Mouse (Mus musculus): ENCODE results near the gene Sc5d. TPM values are rescaled to one million over a fixed set of nuclear protein-coding genes. Genes with fewer than 3 reads are reported as not detected.
A peak's percentile ranks its signal among the peaks of the same experiment; 100 is the strongest.

Gene Sc5d
- polyA plus RNA-seq, 1 experiment from 2014 or later = 106 TPM

GRCm38 (mm10) chr9:42238827-42239226 lies 25.2 kb downstream of the Sc5d start:
- H3K4me3 ChIP-seq (ENCODE audit: low read length) = no peak overlapping the region
- H3K27me3 ChIP-seq (replicated peaks; ENCODE audit: control insufficient read depth, insufficient read depth, low read length) = no peaks in the 10 kb centered on the region
- no peak overlapping the region for H3K9ac ChIP-seq (ENCODE audit: low read depth, low read length)
- WGBS = 81% methylated on average over 4 of the region's 4 CpGs
- H3K27ac ChIP-seq (ENCODE audit: low read length) = no peak overlapping the region
- H3K4me2 ChIP-seq (ENCODE audit: low read depth, low read length) = no peak overlapping the region
- H3K9me3 ChIP-seq (ENCODE audit: control insufficient read depth, low read length) = no peaks in the 10 kb centered on the region
- peaks cover 4% of the 10 kb centered on the region for H3K4me1 ChIP-seq (ENCODE audit: control insufficient read depth, insufficient read depth, low read length)
- no peak for ATAC-seq
- no peaks in the 10 kb centered on the region for H3K36me3 ChIP-seq (ENCODE audit: control insufficient read depth, insufficient read depth, low read length)

GRCm38 (mm10) chr9:42231116-42231515 lies 32.9 kb downstream of the Sc5d start:
- no peak overlapping the region for H3K9ac ChIP-seq (ENCODE audit: low read depth, low read length)
- H3K4me2 ChIP-seq (ENCODE audit: low read depth, low read length) = no peak overlapping the region
- no peaks in the 10 kb centered on the region for H3K27me3 ChIP-seq (replicated peaks; ENCODE audit: control insufficient read depth, insufficient read depth, low read length)
- no peak overlapping the region for H3K27ac ChIP-seq (ENCODE audit: low read length)
- ATAC-seq = no peak
- no peaks in the 10 kb centered on the region for H3K36me3 ChIP-seq (ENCODE audit: control insufficient read depth, insufficient read depth, low read length)
- WGBS = 43% methylated on average over 5 of the region's 5 CpGs
- 0 out of 2 replicates have a peak, but pooled peaks cover 3% of the 10 kb centered on the region for H3K4me1 ChIP-seq (ENCODE audit: control insufficient read depth, insufficient read depth, low read length)
- no peaks in the 10 kb centered on the region for H3K9me3 ChIP-seq (ENCODE audit: control insufficient read depth, low read length)
- H3K4me3 ChIP-seq (ENCODE audit: low read length) = no peak overlapping the region

GRCm38 (mm10) chr9:42230333-42230732 lies 33.7 kb downstream of the Sc5d start:
- no peak overlapping the region for H3K9ac ChIP-seq (ENCODE audit: low read depth, low read length)
- no peak overlapping the region for H3K27ac ChIP-seq (ENCODE audit: low read length)
- no peak overlapping the region for H3K4me2 ChIP-seq (ENCODE audit: low read depth, low read length)
- no peaks in the 10 kb centered on the region for H3K27me3 ChIP-seq (replicated peaks; ENCODE audit: control insufficient read depth, insufficient read depth, low read length)
- 0 out of 2 replicates have a peak, but pooled peaks cover 3% of the 10 kb centered on the region for H3K4me1 ChIP-seq (ENCODE audit: control insufficient read depth, insufficient read depth, low read length)
- H3K4me3 ChIP-seq (ENCODE audit: low read length) = no peak overlapping the region
- H3K36me3 ChIP-seq (ENCODE audit: control insufficient read depth, insufficient read depth, low read length) = no peaks in the 10 kb centered on the region
- no peak for ATAC-seq
- 74% methylated on average over 2 of the region's 2 CpGs for WGBS
- H3K9me3 ChIP-seq (ENCODE audit: control insufficient read depth, low read length) = no peaks in the 10 kb centered on the region

GRCm38 (mm10) chr9:42229465-42230110 lies 34.5 kb downstream of the Sc5d start:
- Histone ChIP-seq H3K36me3 (ENCODE audit: control insufficient read depth, insufficient read depth, low read length) (no peaks in the 10 kb centered on the region), H3K9me3 (ENCODE audit: control insufficient read depth, low read length) (no peaks in the 10 kb centered on the region), H3K27ac (ENCODE audit: low read length) (no peak overlapping the region), H3K27me3 (replicated peaks; ENCODE audit: control insufficient read depth, insufficient read depth, low read length) (no peaks in the 10 kb centered on the region), H3K4me2 (ENCODE audit: low read depth, low read length) (no peak overlapping the region), H3K4me1 (ENCODE audit: control insufficient read depth, insufficient read depth, low read length) (0 out of 2 replicates have a peak, but pooled peaks cover 3% of the 10 kb centered on the region), H3K9ac (ENCODE audit: low read depth, low read length) (no peak overlapping the region), H3K4me3 (ENCODE audit: low read length) (no peak overlapping the region)
- no peak for ATAC-seq
- WGBS = 66% methylated on average over 12 of the region's 12 CpGs

- ATAC-seq = peak; percentile 67; the same call in 1 of the 2 replicates
- H3K4me1 ChIP-seq (ENCODE audit: control insufficient read depth, insufficient read depth, low read length) = 0 out of 2 replicates have a peak, but pooled peaks cover 3% of the 10 kb centered on the region
- no peaks in the 10 kb centered on the region for H3K36me3 ChIP-seq (ENCODE audit: control insufficient read depth, insufficient read depth, low read length)
- no peak overlapping the region for H3K9ac ChIP-seq (ENCODE audit: low read depth, low read length)
- no peak overlapping the region for H3K27ac ChIP-seq (ENCODE audit: low read length)
- no peaks in the 10 kb centered on the region for H3K9me3 ChIP-seq (ENCODE audit: control insufficient read depth, low read length)
- H3K4me3 ChIP-seq (ENCODE audit: low read length) = no peak overlapping the region
- WGBS = 85% methylated on average over 1 of the region's 1 CpGs
- H3K27me3 ChIP-seq (replicated peaks; ENCODE audit: control insufficient read depth, insufficient read depth, low read length) = no peaks in the 10 kb centered on the region
- no peak overlapping the region for H3K4me2 ChIP-seq (ENCODE audit: low read depth, low read length)
Measured at GRCm38 (mm10) chr9:42227804-42228203, 36.3 kb downstream of the Sc5d start.

GRCm38 (mm10) chr9:42219001-42219660 lies 44.9 kb downstream of the Sc5d start:
- Histone ChIP-seq H3K4me3 (ENCODE audit: low read length) (no peak overlapping the region), H3K4me2 (ENCODE audit: low read depth, low read length) (no peak overlapping the region), H3K27ac (ENCODE audit: low read length) (no peak overlapping the region), H3K9me3 (ENCODE audit: control insufficient read depth, low read length) (0 out of 2 replicates have a peak, but pooled peaks cover 2% of the 10 kb centered on the region), H3K9ac (ENCODE audit: low read depth, low read length) (no peak overlapping the region), H3K4me1 (ENCODE audit: control insufficient read depth, insufficient read depth, low read length) (0 out of 2 replicates have a peak, but pooled peaks cover 6% of the 10 kb centered on the region), H3K27me3 (replicated peaks; ENCODE audit: control insufficient read depth, insufficient read depth, low read length) (no peaks in the 10 kb centered on the region), H3K36me3 (ENCODE audit: control insufficient read depth, insufficient read depth, low read length) (no peaks in the 10 kb centered on the region)
- 50% methylated on average over 12 of the region's 12 CpGs for WGBS
- ATAC-seq = no peak

GRCm38 (mm10) chr9:42217685-42218084 lies 46.4 kb downstream of the Sc5d start:
- Histone ChIP-seq H3K4me3 (ENCODE audit: low read length) (no peak overlapping the region), H3K27ac (ENCODE audit: low read length) (no peak overlapping the region), H3K36me3 (ENCODE audit: control insufficient read depth, insufficient read depth, low read length) (no peaks in the 10 kb centered on the region), H3K27me3 (replicated peaks; ENCODE audit: control insufficient read depth, insufficient read depth, low read length) (no peaks in the 10 kb centered on the region), H3K4me2 (ENCODE audit: low read depth, low read length) (no peak overlapping the region), H3K4me1 (ENCODE audit: control insufficient read depth, insufficient read depth, low read length) (0 out of 2 replicates have a peak, but pooled peaks cover 6% of the 10 kb centered on the region), H3K9ac (ENCODE audit: low read depth, low read length) (no peak overlapping the region), H3K9me3 (ENCODE audit: control insufficient read depth, low read length) (0 out of 2 replicates have a peak, but pooled peaks cover 2% of the 10 kb centered on the region)
- peak; percentile 48 for ATAC-seq
- 78% methylated on average over 10 of the region's 10 CpGs for WGBS

- H3K27ac ChIP-seq (ENCODE audit: low read length) = no peak overlapping the region
- ATAC-seq = no peak
- no peak overlapping the region for H3K4me3 ChIP-seq (ENCODE audit: low read length)
- H3K9ac ChIP-seq (ENCODE audit: low read depth, low read length) = no peak overlapping the region
- H3K4me1 ChIP-seq (ENCODE audit: control insufficient read depth, insufficient read depth, low read length) = 0 out of 2 replicates have a peak, but pooled peaks cover 6% of the 10 kb centered on the region
- H3K9me3 ChIP-seq (ENCODE audit: control insufficient read depth, low read length) = no peaks in the 10 kb centered on the region
- H3K27me3 ChIP-seq (replicated peaks; ENCODE audit: control insufficient read depth, insufficient read depth, low read length) = no peaks in the 10 kb centered on the region
- H3K4me2 ChIP-seq (ENCODE audit: low read depth, low read length) = no peak overlapping the region
- 70% methylated on average over 1 of the region's 1 CpGs for WGBS
- H3K36me3 ChIP-seq (ENCODE audit: control insufficient read depth, insufficient read depth, low read length) = no peaks in the 10 kb centered on the region
Measured at GRCm38 (mm10) chr9:42214116-42214515, 49.9 kb downstream of the Sc5d start.

GRCm38 (mm10) chr9:42213142-42213541 lies 50.9 kb downstream of the Sc5d start:
- 79% methylated on average over 1 of the region's 1 CpGs for WGBS
- no peaks in the 10 kb centered on the region for H3K9me3 ChIP-seq (ENCODE audit: control insufficient read depth, low read length)
- no peak for ATAC-seq

More at GRCm38 (mm10) chr9:42213142-42213541, 50.9 kb downstream of the Sc5d start:
- no peak overlapping the region for H3K9ac ChIP-seq (ENCODE audit: low read depth, low read length)
- H3K27ac ChIP-seq (ENCODE audit: low read length) = no peak overlapping the region
- 0 out of 2 replicates have a peak, but pooled peaks cover 5% of the 10 kb centered on the region for H3K4me1 ChIP-seq (ENCODE audit: control insufficient read depth, insufficient read depth, low read length)
- H3K27me3 ChIP-seq (replicated peaks; ENCODE audit: control insufficient read depth, insufficient read depth, low read length) = no peaks in the 10 kb centered on the region
- no peak overlapping the region for H3K4me3 ChIP-seq (ENCODE audit: low read length)
- H3K36me3 ChIP-seq (ENCODE audit: control insufficient read depth, insufficient read depth, low read length) = no peaks in the 10 kb centered on the region
- no peak overlapping the region for H3K4me2 ChIP-seq (ENCODE audit: low read depth, low read length)
